Mouse (Mus musculus) small intestine, adult 2 months (tissue): ENCODE results near the gene Klf17. TPM values are rescaled to one million over a fixed set of nuclear protein-coding genes. Genes with fewer than 3 reads are reported as not detected.

Experiments
- H3K27ac ChIP-seq: fragments of 200-500 bp; 2 replicates; pipeline ENCODE4 v1.5.1; 2012; ENCODE audit warnings: low read depth, low read length, control low read depth, inconsistent platforms; ENCODE audit not compliant: insufficient read depth
- H3K27me3 ChIP-seq: fragments of 200-500 bp; 2 replicates; pipeline ENCODE4 v1.6.1; 2012; ENCODE audit warnings: mild to moderate bottlenecking, moderate library complexity, low read length, inconsistent platforms; ENCODE audit not compliant: control insufficient read depth, insufficient read depth
- H3K36me3 ChIP-seq: fragments of 200-500 bp; 2 replicates; pipeline ENCODE4 v1.6.1; 2012; ENCODE audit warnings: mild to moderate bottlenecking, low read length, control low read depth, inconsistent platforms; ENCODE audit not compliant: control insufficient read depth, insufficient read depth
- H3K4me1 ChIP-seq: fragments of 200-500 bp; 2 replicates; pipeline ENCODE4 v1.6.1; 2012; ENCODE audit warnings: low read length, inconsistent platforms, mixed read lengths; ENCODE audit not compliant: control insufficient read depth, insufficient read depth, insufficient read length
- H3K4me3 ChIP-seq: fragments of 200-500 bp; 2 replicates; pipeline ENCODE4 v1.5.1; 2012; ENCODE audit warnings: low read depth, mild to moderate bottlenecking, control low read depth, inconsistent platforms, low read length, moderate library complexity
- CTCF ChIP-seq: fragments of 200-500 bp; IDR thresholded peaks from 2 replicates; pipeline ENCODE4 v1.5.1; 2012; ENCODE audit warnings: low read depth, mild to moderate bottlenecking, control low read depth, inconsistent platforms, low read length, moderate library complexity, mixed read lengths; ENCODE audit not compliant: insufficient replicate concordance, insufficient read length; ENCODE audit errors: extremely low read depth
- POLR2A ChIP-seq: fragments of 200-500 bp; IDR thresholded peaks from 2 replicates; pipeline ENCODE4 v1.6.1; 2012; ENCODE audit warnings: low read depth, mild to moderate bottlenecking, control low read depth, inconsistent platforms, low read length, moderate library complexity
- WGBS: fragments of 180-500 bp; shearing (Covaris S2); methylation state at CpG from one replicate; pipeline ENCODE4 v1.1.7; 2018; 5-methylcytosine and 5-hydroxymethylcytosine counted together
- polyA plus RNA-seq: library from polyadenylated mRNA; depleted of rRNA; stranded (reverse); fragments of >200 nt; gene quantifications from 2 replicates; pipeline ENCODE4 v1.2.3, GENCODE M21; 2012; rRNA removed

The Klf17 gene
- polyA plus RNA-seq, 1 experiment, result not detected

GRCm38 (mm10) chr4:117713303-117714098 is 51.9 kb downstream of the Klf17 start:
- no peaks in the 10 kb centered on the region for H3K36me3 ChIP-seq
- peaks cover 24% of the 10 kb centered on the region for H3K4me1 ChIP-seq
- no peak overlapping the region for H3K4me3 ChIP-seq
- 38% methylated on average over 6 of the region's 6 CpGs for WGBS
- no peak for TF ChIP-seq CTCF
- TF ChIP-seq POLR2A, result no peak
- no peaks in the 10 kb centered on the region for H3K27me3 ChIP-seq
- H3K27ac ChIP-seq, result no peak overlapping the region

GRCm38 (mm10) chr4:117712314-117712713 is 53.1 kb downstream of the Klf17 start:
- TF ChIP-seq POLR2A, result no peak
- TF ChIP-seq CTCF, result no peak
- peaks cover 24% of the 10 kb centered on the region for H3K4me1 ChIP-seq
- no peak overlapping the region for H3K4me3 ChIP-seq
- H3K27me3 ChIP-seq, result no peaks in the 10 kb centered on the region
- H3K36me3 ChIP-seq, result no peaks in the 10 kb centered on the region
- no peak overlapping the region for H3K27ac ChIP-seq
- WGBS, result 87% methylated on average over 3 of the region's 3 CpGs

- Histone ChIP-seq H3K27ac (peak overlapping the region; percentile 67), H3K27me3 (no peaks in the 10 kb centered on the region), H3K4me3 (no peak overlapping the region), H3K4me1 (peaks cover 19% of the 10 kb centered on the region), H3K36me3 (no peaks in the 10 kb centered on the region)
- TF ChIP-seq CTCF, result no peak
- TF ChIP-seq POLR2A, result no peak
- 25% methylated on average over 3 of the region's 3 CpGs for WGBS
Observed at GRCm38 (mm10) chr4:117708780-117709550, 56.5 kb downstream of the Klf17 start.

Other genes with a start within 250 kb of the Klf17 start
- gene Eri3, start 215.3 kb downstream of the Klf17 start, polyA plus RNA-seq, result 36.2 and 59.2 TPM in 2 replicates
- gene Dmap1, start 83.4 kb downstream of the Klf17 start, polyA plus RNA-seq, result 8.5 and 20.5 TPM in 2 replicates
- gene Gm12845, start 41.2 kb downstream of the Klf17 start, polyA plus RNA-seq, result not detected in 2 replicates
- gene Slc6a9, start 68.9 kb upstream of the Klf17 start, polyA plus RNA-seq, result 42.8 and 49.1 TPM in 2 replicates
- 0.80 and 2.0 TPM in 2 replicates for gene Ccdc24, start 106.9 kb upstream of the Klf17 start, polyA plus RNA-seq
- 6.7 and 7.5 TPM in 2 replicates for gene B4galt2, start 117.8 kb upstream of the Klf17 start, polyA plus RNA-seq
- 244 and 435 TPM in 2 replicates for gene Atp6v0b, start 121.7 kb upstream of the Klf17 start, polyA plus RNA-seq
- gene Dph2, start 126.4 kb upstream of the Klf17 start, polyA plus RNA-seq, result 5.1 and 6.9 TPM in 2 replicates
- 26.6 and 36.8 TPM in 2 replicates for gene Ipo13, start 149.4 kb upstream of the Klf17 start, polyA plus RNA-seq
- 1.9 and 3.1 TPM in 2 replicates for gene Artn, start 164.1 kb upstream of the Klf17 start, polyA plus RNA-seq